Mouse (Mus musculus) myocyte (in vitro differentiated cells): ENCODE results near the gene Ifnar2. TPM values are rescaled to one million over a fixed set of nuclear protein-coding genes. Genes with fewer than 3 reads are reported as not detected.

Source experiments
- H3K27me3 ChIP-seq: one replicate; pipeline ENCODE4 v1.6.1; 2011; ENCODE audit not compliant: control insufficient read depth, insufficient read depth, insufficient read length
- H3K36me3 ChIP-seq: one replicate; pipeline ENCODE4 v1.6.1; 2011; ENCODE audit not compliant: control insufficient read depth, insufficient read depth
- H3K4me2 ChIP-seq: one replicate; pipeline ENCODE4 v1.6.1; 2011; ENCODE audit warnings: low read depth, control low read depth
- H3K4me3 ChIP-seq: one replicate; pipeline ENCODE4 v1.5.1; 2011; ENCODE audit warnings: mild to moderate bottlenecking, control low read depth, moderate library complexity
- H3K79me2 ChIP-seq: one replicate; pipeline ENCODE4 v1.6.1; 2011; ENCODE audit not compliant: control insufficient read depth, insufficient read depth
- H3ac ChIP-seq: one replicate; pipeline ENCODE4 v1.6.1; 2011; ENCODE audit not compliant: control insufficient read depth, insufficient read length
- CEBPB ChIP-seq: IDR thresholded peaks from 2 replicates; pipeline ENCODE4 v1.6.1; 2011; ENCODE audit warnings: mild to moderate bottlenecking, moderate library complexity; ENCODE audit not compliant: poor library complexity, insufficient read depth, severe bottlenecking
- E2F4 ChIP-seq: IDR thresholded peaks from one replicate; pipeline ENCODE4 v1.6.1; 2011; ENCODE audit warnings: mild to moderate bottlenecking, control low read depth, moderate library complexity; ENCODE audit not compliant: insufficient read depth
- MAX ChIP-seq: IDR thresholded peaks from one replicate; pipeline ENCODE4 v1.6.1; 2011; ENCODE audit warnings: low read depth, mild to moderate bottlenecking, control low read depth
- MYOD1 ChIP-seq, 3 experiments: IDR thresholded peaks; one replicate each; pipeline ENCODE4 v1.6.1; 2011; ENCODE audit warnings: control low read depth in 2 of 3, low read depth in 2 of 3, mild to moderate bottlenecking in 2 of 3, moderate library complexity in 1 of 3; ENCODE audit not compliant: insufficient read length in 2 of 3, control insufficient read depth in 1 of 3
- MYOG ChIP-seq, 3 experiments: IDR thresholded peaks; one replicate each; pipeline ENCODE4 v1.6.1; 2011; ENCODE audit warnings: control low read depth in 2 of 3, low read depth in 2 of 3, mild to moderate bottlenecking in 2 of 3; ENCODE audit not compliant: insufficient read length in 2 of 3, control insufficient read depth in 1 of 3, insufficient read depth in 1 of 3
- POLR2A ChIP-seq: IDR thresholded peaks from one replicate; pipeline ENCODE4 v1.6.1; 2011; ENCODE audit warnings: low read depth, mild to moderate bottlenecking, control low read depth, moderate library complexity; ENCODE audit not compliant: insufficient read length
- POLR2AphosphoS2 ChIP-seq: IDR thresholded peaks from one replicate; pipeline ENCODE4 v1.6.1; 2011; ENCODE audit warnings: low read depth, control low read depth; ENCODE audit not compliant: insufficient read length
- REST ChIP-seq: IDR thresholded peaks from one replicate; pipeline ENCODE4 v1.6.1; 2011; ENCODE audit warnings: mild to moderate bottlenecking, control low read depth, moderate library complexity; ENCODE audit not compliant: insufficient read depth, insufficient read length
- SRF ChIP-seq: IDR thresholded peaks from one replicate; pipeline ENCODE4 v1.6.1; 2011; ENCODE audit warnings: low read depth; ENCODE audit not compliant: control insufficient read depth, insufficient read length
- TCF12 ChIP-seq: IDR thresholded peaks from one replicate; pipeline ENCODE4 v1.6.1; 2011; ENCODE audit warnings: mild to moderate bottlenecking, control low read depth; ENCODE audit not compliant: poor library complexity, insufficient read depth, severe bottlenecking
- TCF3 ChIP-seq: IDR thresholded peaks from one replicate; pipeline ENCODE4 v1.6.1; 2011; ENCODE audit warnings: low read depth, control low read depth; ENCODE audit not compliant: insufficient read length
- USF1 ChIP-seq: IDR thresholded peaks from one replicate; pipeline ENCODE4 v1.6.1; 2011; ENCODE audit warnings: low read depth, mild to moderate bottlenecking, control low read depth, moderate library complexity
- polyA plus RNA-seq: library from polyadenylated mRNA; unstranded; fragments of >200 nt; fragmentation: generic; extraction: Trizol; gene quantifications from one replicate; pipeline ENCODE4 v1.2.1, GENCODE M21; 2012; ENCODE audit warnings: missing spikeins

The Ifnar2 gene
- polyA plus RNA-seq, 1 experiment: 47.0 TPM

- Histone ChIP-seq H3K27me3 (no peaks in the 10 kb centered on the region), H3K4me3 (no peak overlapping the region), H3K4me2 (no peak overlapping the region), H3K79me2 (peaks cover 13% of the 10 kb centered on the region), H3ac (no peak overlapping the region), H3K36me3 (no peaks in the 10 kb centered on the region)
- TF ChIP-seq TCF12 (no peak), CEBPB (no peak), POLR2A (no peak)
Observed at GRCm38 (mm10) chr16:91378991-91379390, 6.4 kb downstream of the Ifnar2 start.

- no peak for TF ChIP-seq USF1
- no peak for TF ChIP-seq TCF3
- TF ChIP-seq E2F4: no peak
- no peak for TF ChIP-seq POLR2A
- TF ChIP-seq TCF12: no peak
- no peak for TF ChIP-seq MYOG (IDR thresholded peaks at IDR 0.05; ENCODE audit: control insufficient read depth in 1 of 3, insufficient read depth in 1 of 3, insufficient read length in 2 of 3, low read depth in 2 of 3)
- TF ChIP-seq POLR2AphosphoS2: no peak
- no peak for TF ChIP-seq CEBPB
- no peak for TF ChIP-seq MYOD1 (IDR thresholded peaks at IDR 0.05; ENCODE audit: control insufficient read depth in 1 of 3, insufficient read length in 2 of 3, low read depth in 2 of 3)
- no peak for TF ChIP-seq SRF
- TF ChIP-seq REST: no peak
- TF ChIP-seq MAX: no peak
- H3K36me3 ChIP-seq: no peaks in the 10 kb centered on the region
- peaks cover 9% of the 10 kb centered on the region for H3K79me2 ChIP-seq
- H3K27me3 ChIP-seq: no peaks in the 10 kb centered on the region
- H3K4me3 ChIP-seq: no peak overlapping the region
- no peak overlapping the region for H3K4me2 ChIP-seq
- H3ac ChIP-seq: no peak overlapping the region
Observed at GRCm38 (mm10) chr16:91379412-91379811, 6.8 kb downstream of the Ifnar2 start.

GRCm38 (mm10) chr16:91380151-91380550, 7.6 kb downstream of the Ifnar2 start:
- H3K4me2 ChIP-seq: no peak overlapping the region
- no peaks in the 10 kb centered on the region for H3K27me3 ChIP-seq
- no peak overlapping the region for H3K4me3 ChIP-seq
- no peak for TF ChIP-seq CEBPB
- no peak for TF ChIP-seq MAX
- TF ChIP-seq MYOD1 (IDR thresholded peaks at IDR 0.05; ENCODE audit: control insufficient read depth in 1 of 3, insufficient read length in 2 of 3, low read depth in 2 of 3): no peak
- TF ChIP-seq POLR2AphosphoS2: no peak
- no peak for TF ChIP-seq SRF
- no peak for TF ChIP-seq TCF12
- no peak for TF ChIP-seq USF1
- no peak for TF ChIP-seq E2F4
- no peak for TF ChIP-seq MYOG (IDR thresholded peaks at IDR 0.05; ENCODE audit: control insufficient read depth in 1 of 3, insufficient read depth in 1 of 3, insufficient read length in 2 of 3, low read depth in 2 of 3)
- TF ChIP-seq REST: no peak
- no peak for TF ChIP-seq TCF3
- H3ac ChIP-seq: no peak overlapping the region
- H3K79me2 ChIP-seq: peaks cover 1% of the 10 kb centered on the region
- H3K36me3 ChIP-seq: peaks cover 5% of the 10 kb centered on the region

- Histone ChIP-seq H3K36me3 (peaks cover 6% of the 10 kb centered on the region), H3K79me2 (no peaks in the 10 kb centered on the region), H3K4me2 (no peak overlapping the region), H3K4me3 (no peak overlapping the region), H3K27me3 (no peaks in the 10 kb centered on the region), H3ac (no peak overlapping the region)
- no peak for TF ChIP-seq SRF
- no peak for TF ChIP-seq MYOD1 (IDR thresholded peaks at IDR 0.05; ENCODE audit: control insufficient read depth in 1 of 3, insufficient read length in 2 of 3, low read depth in 2 of 3)
Observed at GRCm38 (mm10) chr16:91381606-91382005, 9.0 kb downstream of the Ifnar2 start.

GRCm38 (mm10) chr16:91382261-91382790, 9.7 kb downstream of the Ifnar2 start:
- no peaks in the 10 kb centered on the region for H3K79me2 ChIP-seq
- no peak overlapping the region for H3K4me2 ChIP-seq
- TF ChIP-seq POLR2A: no peak
- TF ChIP-seq CEBPB: no peak
- TF ChIP-seq E2F4: no peak
- TF ChIP-seq REST: no peak
- no peak for TF ChIP-seq TCF3
- TF ChIP-seq TCF12: no peak
- no peak for TF ChIP-seq MYOG (IDR thresholded peaks at IDR 0.05; ENCODE audit: control insufficient read depth in 1 of 3, insufficient read depth in 1 of 3, insufficient read length in 2 of 3, low read depth in 2 of 3)
- no peak for TF ChIP-seq POLR2AphosphoS2
- TF ChIP-seq MYOD1 (IDR thresholded peaks at IDR 0.05; ENCODE audit: control insufficient read depth in 1 of 3, insufficient read length in 2 of 3, low read depth in 2 of 3): no peak
- no peak for TF ChIP-seq MAX
- TF ChIP-seq USF1: no peak
- no peak for TF ChIP-seq SRF
- H3ac ChIP-seq: no peak overlapping the region
- no peaks in the 10 kb centered on the region for H3K27me3 ChIP-seq
- peaks cover 6% of the 10 kb centered on the region for H3K36me3 ChIP-seq
- no peak overlapping the region for H3K4me3 ChIP-seq
